Mouse (Mus musculus) liver, postnatal 0 days (tissue): ENCODE results near the gene Inpp5e.

Source experiments
- CTCF ChIP-seq: sonication (generic); IDR thresholded peaks from 2 replicates; pipeline ENCODE4 v1.5.1; 2016; ENCODE audit warnings: antibody characterized with exemption, low read depth
- EP300 ChIP-seq: IDR thresholded peaks from 2 replicates; pipeline ENCODE4 v1.6.1; 2016; ENCODE audit warnings: antibody characterized with exemption, low read depth, mild to moderate bottlenecking

- TF ChIP-seq CTCF (no peak), EP300 (no peak)
Measured at GRCm38 (mm10) chr2:26421969-26422368, 13.0 kb upstream of the Inpp5e start.
